In the genomic region with DNA sequence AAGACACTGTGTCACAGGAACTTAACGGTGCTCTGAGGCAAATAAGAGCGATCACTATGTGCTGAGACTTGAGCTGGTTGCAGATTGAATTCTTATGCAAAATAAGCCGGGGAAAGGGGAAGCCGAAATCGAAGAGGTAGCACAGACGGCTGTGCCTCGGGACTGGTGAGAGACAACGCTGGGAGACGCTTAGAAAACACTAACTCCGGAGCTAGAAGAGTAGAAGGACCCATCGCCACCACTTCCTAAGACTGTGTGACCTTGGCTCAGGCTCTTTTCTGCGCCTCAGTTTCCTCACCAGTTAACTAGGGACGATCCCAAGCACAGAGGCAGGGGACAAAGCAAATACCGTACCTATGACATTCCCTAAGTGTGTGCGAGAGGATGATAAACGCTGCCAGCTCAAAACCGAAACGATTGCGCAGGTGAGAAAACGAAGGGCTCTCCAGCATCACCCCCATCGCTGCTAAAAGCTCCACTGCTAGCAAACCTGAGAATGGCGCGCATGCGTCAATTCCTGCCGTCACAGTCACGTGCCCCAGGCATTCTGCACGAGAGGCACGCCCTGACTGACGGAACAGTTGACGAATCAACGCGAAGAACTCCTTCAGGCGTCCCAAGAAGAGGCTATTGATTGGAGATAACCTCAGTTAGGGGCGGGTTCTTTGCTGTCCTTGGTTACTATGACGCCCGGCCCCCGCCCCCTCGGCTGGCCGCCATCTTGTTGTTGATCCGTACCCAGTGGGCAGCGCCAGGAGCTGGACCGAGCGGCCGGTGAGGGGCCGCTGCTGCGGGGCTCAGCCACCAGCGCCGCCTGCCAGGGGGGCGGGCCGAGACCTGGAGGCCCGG, we compare ENCODE assay signal across 8 mouse cellular contexts. TPM values are rescaled to one million over a fixed set of nuclear protein-coding genes. Genes with fewer than 3 reads are reported as not detected.
DNase-seq lines count a peak whose midpoint lies in the region; ATAC-seq lines count a peak whose summit lies in the region.

A gene (plus strand): TSS at position 580 of the 849 bp plus-strand sequence.

- no peaks in the 10 kb centered on the region for H3K9me3 ChIP-seq in hindbrain, embryonic 16.5 days (ENCODE audit: control insufficient read depth, low read length)

- H3K79me2 ChIP-seq in macrophage (ENCODE audit: inconsistent target) = peaks cover 45% of the 10 kb centered on the region

- peak within 1 kb of the TSS; percentile 98 for H3K9ac ChIP-seq in hindbrain, embryonic 16.5 days (ENCODE audit: low read depth, low read length)

- no peaks in the 10 kb centered on the region for H3K36me3 ChIP-seq in hindbrain, embryonic 16.5 days (ENCODE audit: control insufficient read depth, insufficient read depth, low read length)
- no peaks in the 10 kb centered on the region for H3K36me3 ChIP-seq in macrophage (ENCODE audit: inconsistent target)

- peak within 1 kb of the TSS; percentile 97 for H3K27ac ChIP-seq in hindbrain, embryonic 16.5 days (ENCODE audit: low read depth, low read length)
- peak within 1 kb of the TSS; percentile 80 for H3K27ac ChIP-seq in macrophage

- peak; percentile 100 for ATAC-seq in hindbrain, embryonic 16.5 days

- peaks cover 23% of the 10 kb centered on the region for H3K4me1 ChIP-seq in hindbrain, embryonic 16.5 days (ENCODE audit: control insufficient read depth, insufficient read depth, low read depth, low read length)

- H3K27me3 ChIP-seq in hindbrain, embryonic 16.5 days (replicated peaks; ENCODE audit: control insufficient read depth, insufficient read depth, low read length) = no peaks in the 10 kb centered on the region

- under 1% methylated on average over 49 of the region's 51 CpGs for WGBS in hindbrain, embryonic 16.5 days
- 0% methylated on average over 43 of the region's 51 CpGs for WGBS in macrophage (ENCODE audit: missing documents)

- peak within 1 kb of the TSS; percentile 88 for H3K4me2 ChIP-seq in hindbrain, embryonic 16.5 days (ENCODE audit: low read length)

- peak within 1 kb of the TSS; percentile 91 for H3K4me3 ChIP-seq in hindbrain, embryonic 16.5 days (ENCODE audit: low read length)
- peak within 1 kb of the TSS; percentile 94 for H3K4me3 ChIP-seq in macrophage (ENCODE audit: inconsistent target)

- peak; percentile 96 for DNase-seq in WW6 (ENCODE audit: low read depth, low spot score)
- peak; percentile 100 for DNase-seq in cerebellum, postnatal 4 days (ENCODE audit: low spot score in 2 of 2)
- peak; percentile 100 for DNase-seq in gastrocnemius, adult 18-20 months (ENCODE audit: low spot score)
- peak; percentile 100 for DNase-seq in left cerebral cortex, adult 18-20 months (ENCODE audit: low spot score in 2 of 2)
- peak; percentile 100 for DNase-seq in right cerebral cortex, adult 18-20 months
- peak; percentile 100 for DNase-seq in urinary bladder, postnatal 10 days (ENCODE audit: low spot score)

RNA-seq across cellular contexts. Expression of the gene that starts here (rescaled TPM):
- 10 to 100 TPM; 17.6 to 22.8 TPM for total RNA-seq in gastrocnemius, adult 18-20 months (2021)
- 96.0 and 111 TPM in 2 replicates for polyA plus RNA-seq in hindbrain, embryonic 16.5 days (2015; fragmentation: Nextera tagmentation; extraction: Ambion mirVana)
- total RNA-seq in left cerebral cortex, adult 18-20 months (2021) = 100 to 1,000 TPM; 199 to 224 TPM
- 100 to 1,000 TPM in 24 of 26 experiments, 10 to 100 TPM in 2; 77.9 to 297 (median 146) TPM for total RNA-seq in macrophage (2018; cell fraction: chromatin; rRNA removed)
- 100 to 1,000 TPM in 1 of 26 experiments, 10 to 100 TPM in 25; 26.1 to 121 (median 54.0) TPM for total RNA-seq in macrophage (2018; cell fraction: cytosol; rRNA removed)
- total RNA-seq in macrophage (2018; cell fraction: nucleus; rRNA removed) = 100 to 1,000 TPM in 20 of 26 experiments, 10 to 100 TPM in 6; 70.5 to 257 (median 132) TPM
- polyA plus RNA-seq in macrophage (2018) = 34.5 to 93.7 TPM (median 45.4 TPM) in 3 replicates

Comparison
In these comparisons a context has a peak if more than half of its experiments do, and no peak if none do; other contexts are left out.
1. Peak in every context shown above with its lines: DNase-seq, ATAC-seq, H3K4me3 ChIP-seq and H3K27ac ChIP-seq.
2. RNA of the gene that starts here (total RNA-seq): 199 to 224 TPM in left cerebral cortex, adult 18-20 months; 17.6 to 22.8 TPM in gastrocnemius, adult 18-20 months; every median in the first group is over 4 times any median in the second.